Mouse (Mus musculus): ENCODE data around the gene Ly6g6c.

GRCm38 (mm10) chr17:35102299-35102698 is 37.1 kb downstream of the Ly6g6c start:
- TF ChIP-seq CTCF (IDR thresholded peaks at IDR 0.05; ENCODE audit: control insufficient read depth, insufficient read depth, low read length) (no peak), POLR2A (IDR thresholded peaks at IDR 0.05; ENCODE audit: borderline replicate concordance, control insufficient read depth, low read depth, low read length) (no peak)
